Mouse (Mus musculus): ENCODE measurements around the gene Thumpd2.

GRCm38 (mm10) chr17:81045525-81046150 is 19.2 kb downstream of the Thumpd2 start:
- TF ChIP-seq CTCF (IDR thresholded peaks at IDR 0.05; ENCODE audit: low read depth) (peak; percentile 35), EP300 (IDR thresholded peaks at IDR 0.05; ENCODE audit: low read depth) (no peak)

Data from heart, postnatal 0 days (tissue).